Mouse (Mus musculus) heart, adult 2 months (tissue): ENCODE data around the gene Arhgef28. TPM values are rescaled to one million over a fixed set of nuclear protein-coding genes. Genes with fewer than 3 reads are reported as not detected.

Experiments
- DNase-seq, 2 experiments: peaks; one replicate each; pipeline ENCODE4 v3.0.0; 2021
- H3K27ac ChIP-seq: fragments of 200-600 bp; 2 replicates; pipeline ENCODE4 v1.8.1; 2022
- H3K27me3 ChIP-seq: fragments of 200-500 bp; 2 replicates; pipeline ENCODE4 v1.6.1; 2012; ENCODE audit warnings: mild to moderate bottlenecking, low read length, inconsistent platforms, mixed read lengths; ENCODE audit not compliant: control insufficient read depth, insufficient read depth
- H3K36me3 ChIP-seq: fragments of 200-500 bp; 2 replicates; pipeline ENCODE4 v1.6.1; 2012; ENCODE audit warnings: low read length, inconsistent platforms; ENCODE audit not compliant: control insufficient read depth, insufficient read depth
- H3K4me1 ChIP-seq: fragments of 200-500 bp; 2 replicates; pipeline ENCODE4 v1.6.1; 2011; ENCODE audit warnings: low read length; ENCODE audit not compliant: control insufficient read depth, insufficient read depth
- H3K4me3 ChIP-seq: fragments of 200-600 bp; 2 replicates; pipeline ENCODE4 v1.8.1; 2022
- H3K79me2 ChIP-seq: fragments of 200-500 bp; replicated peaks from 2 replicates; pipeline ENCODE4 v1.6.1; 2012; ENCODE audit warnings: mild to moderate bottlenecking, inconsistent platforms, low read length, moderate library complexity, mixed read lengths; ENCODE audit not compliant: control insufficient read depth, insufficient read depth
- H3K9ac ChIP-seq: fragments of 200-500 bp; 2 replicates; pipeline ENCODE4 v1.6.1; 2012; ENCODE audit warnings: low read depth, mild to moderate bottlenecking, control low read depth, inconsistent platforms, low read length, mixed read lengths
- CTCF ChIP-seq: fragments of 200-600 bp; IDR thresholded peaks from 2 replicates; pipeline ENCODE4 v1.8.1; 2022; ENCODE audit warnings: antibody characterized with exemption, mild to moderate bottlenecking, moderate library complexity
- EP300 ChIP-seq: fragments of 200-500 bp; IDR thresholded peaks from 2 replicates; pipeline ENCODE4 v1.6.1; 2011; ENCODE audit warnings: low read depth, low read length, control low read depth; ENCODE audit not compliant: insufficient read depth
- POLR2A ChIP-seq: fragments of 200-500 bp; IDR thresholded peaks from 2 replicates; pipeline ENCODE4 v1.6.1; 2011; ENCODE audit warnings: mild to moderate bottlenecking, low read depth, low read length, control low read depth; ENCODE audit not compliant: insufficient read depth
- WGBS: fragments of 180-500 bp; shearing (Covaris S2); methylation state at CpG from one replicate; pipeline ENCODE4 v1.1.7; 2018; 5-methylcytosine and 5-hydroxymethylcytosine counted together
- intact Hi-C: fragments of 180-260 bp; cut with DNase I; formaldehyde crosslinking; loops from one replicate; pipeline ENCODE4 v1.15.1; 2025
- polyA plus RNA-seq: library from polyadenylated mRNA; depleted of rRNA; stranded (reverse); fragments of >200 nt; gene quantifications from 2 replicates; pipeline ENCODE4 v1.2.3, GENCODE M21; 2012
- total RNA-seq, 2 experiments: library from RNA; stranded (reverse); gene quantifications; 2 replicates each; pipeline ENCODE4 v1.2.3; 2021

Arhgef28 gene
- total and polyA plus RNA-seq, 3 experiments, result 2.4 to 5.2 (median 4.6) TPM

- DNase-seq, result no peak
- 57% methylated on average over 13 of the region's 13 CpGs for WGBS
- no peak overlapping the region for H3K9ac ChIP-seq
- peak overlapping the region; percentile 8; the same call in 1 of the 2 replicates for H3K27ac ChIP-seq
- TF ChIP-seq POLR2A, result no peak
- intact Hi-C loops, result no loop called here
- H3K36me3 ChIP-seq, result no peaks in the 10 kb centered on the region
- H3K4me3 ChIP-seq, result no peak overlapping the region
- no peaks in the 10 kb centered on the region for H3K27me3 ChIP-seq
- peaks cover 8% of the 10 kb centered on the region for H3K4me1 ChIP-seq
- H3K79me2 ChIP-seq, result no peaks in the 10 kb centered on the region
These were observed 264.1 kb downstream of the Arhgef28 start for GRCm38 (mm10) chr13:97941909-97942680.

GRCm38 (mm10) chr13:97941099-97941498 is 265.1 kb downstream of the Arhgef28 start:
- H3K36me3 ChIP-seq, result no peaks in the 10 kb centered on the region
- DNase-seq, result peak; percentile 56 to 65
- no peaks in the 10 kb centered on the region for H3K79me2 ChIP-seq
- no peak overlapping the region for H3K4me3 ChIP-seq
- peaks cover 8% of the 10 kb centered on the region for H3K4me1 ChIP-seq
- no peak overlapping the region for H3K9ac ChIP-seq
- 38% methylated on average over 6 of the region's 6 CpGs for WGBS
- no peaks in the 10 kb centered on the region for H3K27me3 ChIP-seq
- no peak for TF ChIP-seq POLR2A
- TF ChIP-seq EP300, result no peak
- no peak for TF ChIP-seq CTCF
- peak overlapping the region; percentile 57 for H3K27ac ChIP-seq
- intact Hi-C loops, result no loop called here

- H3K27ac ChIP-seq, result no peak overlapping the region
- 52% methylated on average over 15 of the region's 15 CpGs for WGBS
These were observed 266.6 kb downstream of the Arhgef28 start for GRCm38 (mm10) chr13:97939433-97940160.

GRCm38 (mm10) chr13:97938596-97939297 is 267.5 kb downstream of the Arhgef28 start:
- TF ChIP-seq CTCF, result peak; percentile 95
- TF ChIP-seq EP300, result peak; percentile 80
- TF ChIP-seq POLR2A, result 0 out of 2 replicates have a peak, but pooled peaks have one; percentile 20
- Histone ChIP-seq H3K36me3 (no peaks in the 10 kb centered on the region), H3K4me1 (peaks cover 8% of the 10 kb centered on the region), H3K79me2 (no peaks in the 10 kb centered on the region), H3K4me3 (no peak overlapping the region), H3K27me3 (no peaks in the 10 kb centered on the region), H3K9ac (no peak overlapping the region), H3K27ac (no peak overlapping the region)
- intact Hi-C loops, result loop anchor here (1.0 to 5.0 kb wide), 3 partner anchors 501 to 703 kb away; no protein-coding TSS in a partner anchor
- peak; percentile 82 to 93 for DNase-seq
- 30% methylated on average over 18 of the region's 18 CpGs for WGBS

More at GRCm38 (mm10) chr13:97939433-97940160, 266.6 kb downstream of the Arhgef28 start:
- no peaks in the 10 kb centered on the region for H3K36me3 ChIP-seq
- no peaks in the 10 kb centered on the region for H3K27me3 ChIP-seq
- no peaks in the 10 kb centered on the region for H3K79me2 ChIP-seq
- H3K4me3 ChIP-seq, result no peak overlapping the region
- no peak overlapping the region for H3K9ac ChIP-seq
- peak; percentile 52 for TF ChIP-seq CTCF
- no peak for TF ChIP-seq EP300
- peaks cover 8% of the 10 kb centered on the region for H3K4me1 ChIP-seq
- peak in 1 of 2 experiments; percentile 14 for DNase-seq
- intact Hi-C loops, result loop anchor here (1.0 to 5.0 kb wide), 3 partner anchors 502 to 704 kb away; no protein-coding TSS in a partner anchor

GRCm38 (mm10) chr13:97937919-97938318 is 268.3 kb downstream of the Arhgef28 start:
- Histone ChIP-seq H3K27ac (no peak overlapping the region), H3K36me3 (no peaks in the 10 kb centered on the region), H3K4me3 (no peak overlapping the region), H3K27me3 (no peaks in the 10 kb centered on the region), H3K4me1 (peaks cover 8% of the 10 kb centered on the region), H3K9ac (no peak overlapping the region), H3K79me2 (no peaks in the 10 kb centered on the region)
- no peak for TF ChIP-seq EP300
- TF ChIP-seq POLR2A, result no peak
- TF ChIP-seq CTCF, result peak; percentile 93
- DNase-seq, result peak; percentile 32 to 68
- 17% methylated on average over 7 of the region's 7 CpGs for WGBS
- intact Hi-C loops, result loop anchor here (5.0 kb wide), 1 partner anchor 501 kb away; no protein-coding TSS in a partner anchor
